Mouse (Mus musculus) naive thymus-derived CD4-positive, alpha-beta T cell, adult 2 months (primary cell): ENCODE measurements around the gene Scpep1.
"Not testable (repeated sequence)": the region's sequence is repeated elsewhere in the genome, so short reads cannot be mapped to it uniquely, and the experiment has no call there.

Experiments used
- DNase-seq: peaks from one replicate; pipeline ENCODE4 v3.0.0-alpha.2; 2011; ENCODE audit warnings: low read depth

Scpep1 gene

DNA sequence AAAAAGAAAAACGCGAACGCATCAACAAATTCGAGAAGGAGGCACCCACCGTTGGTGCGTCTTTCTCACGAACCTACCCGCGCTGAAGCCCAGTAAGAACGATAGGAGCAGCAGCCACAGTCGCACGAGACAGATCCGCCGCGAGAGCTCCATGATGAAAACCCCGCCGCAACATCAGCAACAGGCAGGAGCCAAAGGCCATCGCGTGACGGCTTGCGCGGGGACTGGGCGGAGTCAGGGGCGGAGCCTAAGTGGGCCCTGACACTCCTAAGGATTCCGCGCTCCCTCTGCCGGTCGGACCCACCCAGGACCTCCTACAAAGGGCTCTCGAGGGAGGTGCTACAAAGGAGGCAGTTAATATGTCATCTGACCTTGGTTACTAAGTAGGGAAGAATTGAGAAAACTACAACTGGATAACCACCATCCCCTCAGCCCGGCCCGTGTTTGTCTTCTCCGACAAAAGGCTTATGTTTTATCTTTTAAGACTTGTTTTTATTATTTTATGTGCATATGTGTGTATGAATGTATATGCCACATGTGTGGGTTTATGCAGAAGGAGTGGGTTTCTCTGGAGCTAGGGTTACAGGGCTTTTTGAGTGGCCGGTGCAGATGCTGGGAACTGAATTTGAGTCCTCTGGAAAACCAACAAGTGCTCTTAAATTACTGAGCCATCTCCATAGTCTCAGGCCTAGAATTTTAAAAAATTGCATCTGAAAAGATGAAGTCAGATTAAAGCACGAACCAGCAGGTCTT lies at the start of gene Scpep1:
Gene Scpep1, minus strand, starts transcription at position 249 of the 753 bp plus-strand sequence.
- DNase-seq: peak; percentile 96

DNA sequence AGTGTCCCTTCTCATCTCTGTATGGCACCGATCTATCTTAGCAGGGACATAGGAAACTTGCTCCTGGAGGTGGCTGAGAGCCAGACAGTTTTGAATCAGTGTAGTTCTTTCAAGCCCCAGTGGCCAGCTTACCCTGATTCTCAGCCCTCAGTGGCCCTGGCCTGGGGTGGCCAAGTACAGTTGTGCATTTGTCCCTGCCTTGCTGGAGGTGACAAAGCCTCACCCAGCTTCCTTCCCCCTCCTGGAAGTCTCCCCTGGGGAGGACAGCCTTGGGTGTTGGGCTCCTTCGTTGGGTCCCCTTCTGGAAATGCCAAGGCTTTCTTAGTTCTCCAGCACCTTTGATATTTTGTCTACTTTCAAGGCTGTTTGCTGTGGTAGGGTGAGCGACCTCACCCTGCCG lies 48.5 kb upstream of the Scpep1 start:
- DNase-seq: no peak

DNA sequence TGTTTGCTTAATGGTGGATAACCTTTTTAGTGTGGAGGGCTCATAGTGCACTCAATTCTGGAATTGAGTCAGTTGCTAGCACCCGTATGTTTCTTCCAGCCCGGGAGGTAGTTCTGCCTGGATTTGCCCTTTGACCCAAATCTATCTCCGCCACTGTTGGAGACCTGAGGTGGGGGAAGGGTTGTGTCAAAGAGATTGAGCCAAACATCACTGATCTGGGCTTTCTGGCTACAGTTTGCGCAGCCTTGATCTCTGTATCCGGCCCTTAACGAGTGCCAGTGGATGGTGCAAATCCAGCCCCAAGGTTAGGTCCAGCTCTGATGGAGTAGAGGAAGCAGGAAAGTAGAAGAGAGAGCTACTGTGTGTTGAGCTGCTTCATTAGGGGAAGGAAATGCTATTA lies 47.8 kb upstream of the Scpep1 start:
- DNase-seq: no peak

DNA sequence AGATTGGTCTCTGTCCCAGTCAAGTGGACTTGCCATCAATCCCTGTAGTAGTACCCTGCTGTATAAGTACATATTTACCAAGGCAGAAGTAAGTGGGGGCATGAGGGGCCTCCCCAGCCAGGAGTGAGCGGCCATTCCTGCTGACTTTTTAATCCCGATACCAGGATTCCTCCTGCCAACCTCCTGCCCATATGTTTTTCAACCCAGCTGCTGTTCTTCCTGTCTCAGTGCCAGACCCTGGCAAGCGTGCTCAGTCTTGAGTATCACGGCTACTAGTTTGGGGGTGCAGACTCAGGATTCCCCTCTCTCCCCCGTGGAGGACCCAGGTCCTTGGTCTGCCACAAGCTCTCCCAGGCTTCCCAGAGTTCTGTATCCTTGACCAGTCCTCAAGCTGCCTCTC lies 47.4 kb upstream of the Scpep1 start:
- no peak for DNase-seq

DNA sequence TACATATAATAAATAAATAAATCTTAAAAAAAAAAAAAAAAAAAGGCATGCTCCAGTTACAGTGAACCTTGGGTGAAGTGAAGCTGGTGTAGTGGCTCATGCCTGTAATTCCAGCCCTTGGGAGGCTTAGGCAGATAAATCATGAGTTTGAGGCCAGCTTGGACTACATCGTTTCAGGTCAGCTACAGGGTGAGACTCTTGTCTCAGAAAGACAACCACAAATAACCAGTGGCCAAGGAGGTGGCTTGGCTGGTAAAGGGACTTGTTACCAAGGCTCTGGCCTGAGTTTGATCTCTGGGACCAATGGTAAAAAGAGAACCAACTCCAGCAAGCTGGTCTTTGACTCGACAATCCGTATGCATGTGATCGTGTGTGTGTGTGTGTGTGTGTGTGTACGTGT lies 46.8 kb upstream of the Scpep1 start:
- no peak for DNase-seq

DNA sequence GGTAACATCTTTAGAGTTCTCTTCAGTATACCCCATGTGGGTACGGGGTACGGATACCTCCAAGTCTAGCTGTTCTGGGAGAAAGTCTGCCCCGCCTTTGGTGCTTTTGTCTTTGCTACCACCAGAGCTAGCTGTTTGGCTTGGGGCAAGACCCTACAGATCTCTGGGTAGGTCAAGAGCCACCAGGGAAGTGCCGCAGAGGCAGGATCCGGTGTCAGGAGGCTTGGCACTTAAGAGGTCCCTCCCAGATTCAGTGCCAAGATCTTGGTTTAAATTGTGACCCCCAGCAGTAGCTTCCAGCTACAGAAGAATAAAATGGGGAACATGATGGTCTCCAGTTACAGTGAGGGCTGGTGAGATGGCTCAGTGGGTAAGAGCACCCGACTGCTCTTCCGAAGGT lies 46.3 kb upstream of the Scpep1 start:
- no peak for DNase-seq

DNA sequence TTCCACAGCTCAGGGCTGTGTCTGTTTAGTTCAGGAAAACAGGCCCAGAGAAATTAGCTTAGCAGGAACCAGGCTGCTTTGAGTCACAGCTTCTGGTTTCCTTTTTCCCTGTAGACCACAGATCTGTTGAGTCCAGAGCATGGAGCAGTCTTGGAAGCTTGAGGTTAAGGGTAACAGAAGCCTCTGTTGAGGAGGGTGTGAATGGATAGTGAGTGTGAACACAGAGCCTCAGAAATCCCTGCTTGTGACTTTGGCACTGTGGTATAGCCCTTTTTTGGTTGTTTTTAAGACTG lies 45.2 kb upstream of the Scpep1 start:
- DNase-seq: no peak

DNA sequence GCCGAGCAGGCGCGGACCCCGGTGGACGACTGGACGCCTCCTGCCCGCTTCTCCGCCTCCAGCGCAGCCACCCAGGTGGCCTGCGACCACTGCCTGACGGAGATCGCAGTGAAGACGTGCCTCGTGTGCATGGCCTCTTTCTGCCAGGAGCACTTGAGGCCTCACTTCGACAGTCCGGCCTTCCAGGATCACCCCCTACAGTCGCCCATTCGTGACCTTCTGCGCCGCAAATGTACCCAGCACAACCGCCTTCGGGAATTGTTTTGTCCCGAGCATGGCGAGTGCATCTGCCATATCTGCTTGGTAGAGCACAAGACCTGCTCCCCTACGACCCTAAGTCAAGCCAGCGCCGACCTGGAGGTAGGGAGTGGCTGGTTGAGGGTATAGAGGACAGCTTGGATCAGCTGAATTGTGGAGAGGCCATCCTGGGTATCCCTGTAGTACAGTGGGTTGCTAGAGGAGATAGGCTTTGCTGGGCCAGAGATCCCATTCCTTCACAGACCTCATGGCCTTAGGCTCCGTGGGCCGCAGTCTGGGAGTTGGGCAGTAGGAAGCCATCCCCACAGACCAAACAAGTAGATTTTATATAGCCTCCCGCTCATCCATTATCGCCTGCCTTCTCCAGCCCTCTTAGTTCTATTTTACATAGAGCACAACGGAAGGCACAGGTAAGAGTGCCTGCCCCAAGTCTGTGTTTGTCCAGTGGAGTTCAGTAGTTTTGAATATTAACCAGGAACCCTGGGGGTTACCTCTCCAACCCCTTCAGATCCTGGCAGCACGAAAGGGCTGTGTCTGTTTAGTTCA lies 44.7 kb upstream of the Scpep1 start:
- no peak for DNase-seq

DNA sequence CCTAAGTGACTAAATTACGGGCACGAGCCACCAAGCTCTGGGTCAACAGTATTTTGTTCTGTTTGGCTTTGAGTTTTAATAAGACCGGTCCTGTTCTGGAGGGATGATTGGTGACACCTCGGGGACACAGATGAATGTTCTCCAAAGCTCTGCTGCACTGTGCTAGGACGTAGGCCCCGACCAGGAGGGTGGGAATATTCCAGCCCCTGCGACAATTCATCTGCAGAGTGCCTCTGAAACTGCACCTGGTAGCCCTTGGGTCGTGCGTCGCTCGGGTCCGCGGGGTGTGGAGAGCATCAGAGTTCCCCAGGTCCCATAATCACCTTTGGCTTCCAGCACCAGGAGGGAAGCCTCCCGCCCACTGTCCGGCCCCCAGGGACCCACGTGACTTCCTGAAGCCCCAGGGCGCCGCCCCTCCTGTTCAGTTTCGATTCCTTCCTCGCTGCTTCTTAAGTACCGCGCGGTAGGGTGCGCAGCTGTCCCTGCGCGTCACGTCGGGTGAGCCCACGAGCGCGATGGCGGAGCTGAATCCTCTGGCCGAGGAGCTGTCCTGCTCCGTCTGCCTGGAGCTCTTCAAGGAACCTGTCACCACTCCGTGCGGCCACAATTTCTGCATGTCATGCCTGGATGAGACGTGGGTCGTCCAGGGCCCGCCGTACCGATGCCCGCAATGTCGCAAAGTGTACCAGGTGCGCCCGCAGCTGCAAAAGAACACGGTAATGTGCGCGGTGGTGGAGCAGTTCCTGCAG lies 43.9 kb upstream of the Scpep1 start, which contains the start of gene Trim25:
Gene Trim25, plus strand, starts transcription at position 403 of the 749 bp plus-strand sequence.
- peak; percentile 95 for DNase-seq

DNA sequence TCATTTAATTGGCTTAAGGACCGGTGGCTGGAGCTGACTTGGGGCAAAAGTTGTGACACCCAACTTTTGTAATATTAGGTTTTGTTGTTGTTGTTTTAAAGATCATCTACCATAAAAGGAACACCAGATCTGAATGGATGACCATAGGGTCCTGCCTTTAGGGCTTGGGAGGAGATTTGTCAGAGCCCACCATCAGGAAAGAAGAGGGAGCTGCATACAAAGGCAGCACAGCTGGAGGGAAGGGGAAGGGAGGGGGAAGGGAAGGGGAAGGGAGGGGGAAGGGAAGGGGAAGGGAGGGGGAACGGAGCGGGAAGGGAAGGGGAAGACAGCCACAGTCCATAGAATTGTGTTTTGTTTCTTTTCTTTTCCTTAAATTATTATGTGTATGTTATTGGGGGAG lies 43.1 kb upstream of the Scpep1 start:
- DNase-seq: no peak

DNA sequence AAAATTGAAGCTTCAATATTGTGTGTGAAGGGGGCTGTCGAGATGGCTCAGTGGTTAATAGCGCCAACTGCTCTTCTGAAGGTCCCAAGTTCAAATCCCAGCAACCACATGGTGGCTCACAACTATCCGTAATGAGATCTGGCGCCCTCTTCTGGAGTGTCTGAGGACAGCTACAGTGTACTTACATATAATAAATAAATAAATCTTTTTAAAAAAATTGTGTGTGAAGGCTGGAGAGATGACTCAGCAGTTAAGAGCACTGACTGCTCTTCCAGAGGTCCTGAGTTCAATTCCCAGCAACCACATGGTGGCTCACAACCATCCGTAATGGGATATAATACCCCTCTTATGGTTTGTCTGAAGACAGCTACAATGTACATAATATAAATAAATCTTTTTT lies 42.1 kb upstream of the Scpep1 start:
- DNase-seq: not testable (repeated sequence)

DNA sequence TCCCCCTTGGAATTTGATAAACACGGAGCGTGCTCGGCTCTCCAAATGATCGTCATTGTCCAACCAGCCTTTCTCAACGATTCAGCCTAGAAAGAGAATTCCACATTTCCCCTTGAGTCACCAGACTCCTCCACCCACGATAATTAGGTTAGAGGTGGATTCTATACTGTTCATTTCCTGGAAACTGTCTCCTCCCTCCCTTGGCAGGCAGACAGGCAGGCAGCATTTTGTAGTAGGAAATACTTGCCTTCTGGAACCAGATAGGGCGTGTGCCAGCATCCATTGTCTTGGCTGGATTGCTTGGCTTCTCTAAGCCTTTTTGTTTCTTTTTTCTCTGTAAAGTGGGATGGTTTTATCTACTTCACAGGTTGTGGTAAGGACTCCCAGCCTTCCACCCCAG lies 41.2 kb upstream of the Scpep1 start:
- no peak for DNase-seq

DNA sequence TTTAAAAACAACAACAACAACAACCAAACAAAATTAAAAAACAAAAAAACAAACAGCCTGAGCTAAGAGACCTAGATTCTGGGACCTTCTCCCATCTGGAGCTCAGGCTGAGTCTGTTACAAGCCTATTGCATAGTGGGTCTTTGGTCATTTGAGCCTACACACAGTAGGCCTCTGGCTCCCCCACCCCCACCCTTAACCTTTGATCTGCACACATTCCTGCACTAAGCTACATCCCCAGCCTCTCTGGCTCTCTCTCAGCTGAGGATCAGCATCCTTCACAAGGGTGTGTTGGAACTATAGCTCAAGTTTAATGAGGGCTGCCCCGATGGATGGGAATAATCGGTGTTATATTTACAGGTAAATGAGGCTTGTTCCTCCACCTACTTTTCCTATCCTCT lies 40.4 kb upstream of the Scpep1 start:
- DNase-seq: no peak

DNA sequence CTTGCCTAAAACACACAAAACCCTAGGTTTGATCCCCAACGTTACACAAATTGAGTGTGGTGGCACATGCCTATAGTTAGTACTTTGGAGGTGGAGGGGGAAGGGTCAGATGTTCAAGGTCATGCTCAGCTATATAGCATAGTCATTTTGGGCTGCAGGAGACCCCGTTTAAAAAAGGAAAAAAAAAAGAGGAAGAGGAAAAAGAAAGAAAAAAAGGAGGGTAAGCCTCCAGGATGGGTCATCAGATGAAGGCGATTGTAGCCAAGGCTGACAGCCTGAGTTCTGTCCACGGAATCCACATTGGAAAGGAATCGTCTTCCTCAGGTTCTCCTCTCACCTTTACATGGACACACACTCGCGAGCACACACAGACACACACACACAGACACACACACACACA lies 39.2 kb upstream of the Scpep1 start:
- DNase-seq: no peak

DNA sequence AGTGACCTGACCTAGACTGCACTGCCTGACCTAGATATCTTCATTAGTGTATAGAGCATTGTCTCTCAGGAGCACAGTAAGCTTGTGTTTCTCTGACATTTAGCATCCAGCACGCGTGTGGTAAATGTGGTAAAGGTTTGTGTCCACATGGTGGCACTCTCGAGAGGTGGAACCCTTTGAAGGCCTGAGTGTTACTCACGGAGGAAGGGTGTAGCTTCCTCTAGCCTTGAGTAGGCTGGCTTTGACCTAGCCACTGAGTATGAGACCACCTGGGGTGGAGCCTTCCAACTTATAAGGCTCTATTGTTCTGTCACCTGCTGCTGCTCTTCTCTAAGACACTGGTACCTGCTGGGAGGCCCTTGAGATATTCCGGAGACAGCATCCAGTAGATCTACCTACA lies 38.4 kb upstream of the Scpep1 start:
- DNase-seq: peak; percentile 89

DNA sequence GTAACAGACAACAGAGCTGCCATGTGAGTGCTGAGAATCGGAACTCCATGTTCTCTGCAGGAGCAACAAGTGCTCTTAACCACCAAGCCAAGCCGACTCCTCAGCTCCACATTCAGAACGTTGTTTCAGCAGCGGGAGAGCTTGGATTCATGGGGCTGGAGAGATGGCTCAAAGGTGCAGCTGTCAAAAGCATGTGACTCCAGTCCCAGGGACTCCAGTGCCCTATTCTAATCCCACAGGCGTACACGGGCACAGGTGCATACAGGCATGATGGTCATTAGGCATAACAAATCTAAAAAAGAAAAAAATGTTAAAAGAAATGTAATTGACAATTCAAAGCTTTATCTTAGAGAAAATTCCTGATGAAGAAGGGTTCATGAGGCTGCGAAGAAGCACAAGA lies 37.9 kb upstream of the Scpep1 start:
- DNase-seq: no peak

DNA sequence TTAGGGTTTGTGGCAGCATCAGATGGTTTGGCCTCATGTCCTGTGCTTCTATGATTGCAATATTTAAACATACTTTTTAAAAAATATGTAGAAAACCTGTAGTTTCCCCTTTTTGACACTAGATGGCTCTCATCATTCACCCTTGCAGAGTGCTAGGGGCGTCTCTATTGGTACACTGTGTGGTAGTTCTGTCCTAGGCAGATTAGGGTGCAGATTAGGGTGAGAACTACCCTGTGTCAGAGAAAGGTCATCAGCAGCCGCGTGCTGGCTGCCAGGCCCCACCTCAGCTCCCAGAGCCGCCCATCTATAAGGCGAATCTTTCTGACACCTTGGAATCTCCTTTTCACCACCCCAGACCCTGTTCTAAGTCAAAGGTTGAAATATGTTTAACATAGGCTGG lies 34.3 kb upstream of the Scpep1 start:
- DNase-seq: peak; percentile 74

DNA sequence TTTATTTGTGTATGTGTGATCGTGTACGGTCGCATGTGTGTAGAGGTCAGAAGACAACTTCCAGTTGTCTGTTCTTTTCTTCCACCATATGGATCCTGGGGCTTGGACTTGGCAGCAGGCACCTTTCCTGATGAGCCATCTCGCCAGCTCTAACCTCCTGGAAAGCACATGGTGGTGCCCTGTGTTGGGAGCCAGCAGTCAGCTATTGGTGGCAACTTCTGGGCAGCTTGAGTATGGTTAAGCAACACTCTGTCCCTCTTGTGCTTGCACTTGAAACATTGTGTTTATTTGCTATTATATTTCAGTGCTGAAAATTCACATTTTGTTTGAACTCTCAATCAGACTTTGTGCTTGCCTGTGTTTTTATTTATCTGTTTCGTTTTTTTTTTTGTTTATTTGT lies 33.7 kb upstream of the Scpep1 start:
- no peak for DNase-seq

DNA sequence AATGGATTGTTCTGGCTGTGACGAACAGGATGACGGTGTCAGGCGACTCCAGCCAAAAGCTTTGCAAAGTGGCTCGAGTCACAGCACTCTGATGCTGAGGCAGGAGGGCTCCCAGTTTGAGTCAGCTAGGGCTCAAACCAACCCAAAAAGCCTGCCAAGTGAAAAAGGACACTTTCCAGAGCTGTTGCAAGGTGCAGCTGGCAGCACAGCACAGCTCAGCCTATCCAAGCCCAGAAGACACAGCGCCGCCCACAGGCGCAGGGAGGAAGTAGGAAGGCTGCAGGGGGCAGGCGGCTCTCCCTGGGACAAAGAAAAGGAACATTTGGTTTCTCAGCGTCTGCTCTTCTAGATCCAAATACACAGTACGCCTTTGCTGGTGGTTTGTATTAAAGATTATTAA lies 31.4 kb upstream of the Scpep1 start:
- DNase-seq: no peak

DNA sequence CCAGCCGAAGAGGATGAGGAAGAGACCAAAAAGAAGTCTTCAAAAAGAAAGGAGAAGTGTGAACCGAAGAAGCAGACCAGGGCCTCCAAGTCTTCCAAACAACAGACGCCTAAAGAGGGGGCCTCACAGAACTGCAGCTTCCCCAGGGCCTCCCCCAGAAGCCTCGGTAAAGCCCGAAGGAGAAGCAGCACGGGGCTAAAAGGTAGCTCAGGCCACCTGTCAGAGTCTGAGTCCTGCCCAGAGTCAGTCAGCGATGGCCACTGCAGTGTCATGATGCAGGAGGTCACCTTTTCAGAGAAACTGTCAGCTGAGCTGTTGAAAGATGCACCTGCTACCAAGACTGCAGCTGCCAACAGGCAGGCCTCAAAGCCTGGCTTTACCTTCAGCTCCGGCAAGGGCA lies 26.1 kb upstream of the Scpep1 start:
- DNase-seq: no peak

DNA sequence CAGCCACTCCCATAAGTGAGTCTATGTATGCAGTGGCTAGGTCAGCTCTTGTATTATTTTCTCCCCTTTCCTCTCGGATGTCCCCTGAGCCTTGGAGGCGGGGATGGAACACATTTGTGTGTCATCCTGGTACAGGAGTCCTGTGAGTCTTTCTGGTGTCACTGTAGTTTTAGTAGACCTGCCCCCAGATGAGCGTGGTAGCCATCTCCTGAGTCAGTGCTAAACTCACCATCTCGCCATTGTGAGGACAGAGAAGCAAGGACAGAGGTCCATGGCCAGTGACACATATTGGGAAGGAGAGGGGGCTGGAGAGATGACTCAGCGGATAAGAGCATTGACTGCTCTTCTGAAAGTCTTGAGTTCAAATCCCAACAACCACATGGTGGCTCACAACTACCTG lies 21.9 kb upstream of the Scpep1 start:
- DNase-seq: no peak

DNA sequence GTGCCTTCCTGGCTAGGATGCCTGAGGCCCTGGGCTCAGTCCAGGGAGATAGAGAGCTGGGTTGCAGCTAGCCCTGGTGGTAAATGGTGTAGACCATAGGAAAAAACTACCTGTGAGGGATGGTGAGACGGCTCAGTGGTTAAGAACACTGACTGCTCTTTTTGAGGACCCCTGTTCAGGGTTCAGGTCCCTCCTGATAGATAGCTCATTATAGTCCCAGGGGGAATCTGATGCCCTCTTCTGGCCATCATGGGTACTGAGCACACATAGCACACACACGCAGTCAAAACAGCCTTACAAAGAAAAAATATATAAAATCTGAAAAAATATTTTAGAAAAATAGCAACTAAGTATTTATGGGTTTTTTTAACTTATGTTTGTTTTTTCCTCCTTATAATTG lies 21.1 kb upstream of the Scpep1 start:
- DNase-seq: peak; percentile 53
